Mouse (Mus musculus) frontal cortex, postnatal 14 days (tissue): ENCODE results near the gene Stk19.
"Not testable (repeated sequence)": the region's sequence is repeated elsewhere in the genome, so short reads cannot be mapped to it uniquely, and the experiment has no call there.

Experiments
- DNase-seq, 2 experiments: peaks; one replicate each; pipeline ENCODE4 v3.0.0; 2022; ENCODE audit warnings: low spot score in 2 of 2

Stk19 gene

DNA sequence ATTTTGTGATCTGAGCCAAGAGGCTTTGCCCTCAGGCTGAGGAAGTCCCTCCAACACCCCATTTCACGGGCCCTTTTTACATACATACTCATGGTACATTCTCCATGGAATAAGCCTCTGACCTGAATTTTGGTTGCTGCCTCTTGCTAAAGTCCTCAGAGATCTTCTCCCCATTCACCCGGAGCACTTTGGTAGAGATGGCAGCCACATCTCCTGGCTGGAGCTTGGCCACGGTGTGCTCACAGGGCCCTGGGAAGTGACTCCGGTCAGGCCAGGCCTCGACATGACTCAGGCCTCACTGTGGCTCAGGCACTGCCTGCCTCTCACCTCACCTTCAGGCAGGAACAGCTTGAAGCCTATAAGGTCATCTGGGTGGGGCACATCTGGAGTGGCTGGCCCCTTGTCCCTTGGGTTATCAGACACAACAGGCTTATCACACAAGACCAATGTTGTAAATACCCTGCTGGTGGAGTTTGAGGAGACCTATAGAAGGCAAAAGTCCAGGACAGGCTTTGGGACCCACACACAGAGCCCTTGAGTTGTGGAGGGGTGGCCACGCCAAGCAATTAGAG is 4.1 kb upstream of the Stk19 start:
- no peak for DNase-seq

GRCm38 (mm10) chr17:34838785-34839184 is 2.0 kb upstream of the Stk19 start:
- DNase-seq, result no peak

DNA sequence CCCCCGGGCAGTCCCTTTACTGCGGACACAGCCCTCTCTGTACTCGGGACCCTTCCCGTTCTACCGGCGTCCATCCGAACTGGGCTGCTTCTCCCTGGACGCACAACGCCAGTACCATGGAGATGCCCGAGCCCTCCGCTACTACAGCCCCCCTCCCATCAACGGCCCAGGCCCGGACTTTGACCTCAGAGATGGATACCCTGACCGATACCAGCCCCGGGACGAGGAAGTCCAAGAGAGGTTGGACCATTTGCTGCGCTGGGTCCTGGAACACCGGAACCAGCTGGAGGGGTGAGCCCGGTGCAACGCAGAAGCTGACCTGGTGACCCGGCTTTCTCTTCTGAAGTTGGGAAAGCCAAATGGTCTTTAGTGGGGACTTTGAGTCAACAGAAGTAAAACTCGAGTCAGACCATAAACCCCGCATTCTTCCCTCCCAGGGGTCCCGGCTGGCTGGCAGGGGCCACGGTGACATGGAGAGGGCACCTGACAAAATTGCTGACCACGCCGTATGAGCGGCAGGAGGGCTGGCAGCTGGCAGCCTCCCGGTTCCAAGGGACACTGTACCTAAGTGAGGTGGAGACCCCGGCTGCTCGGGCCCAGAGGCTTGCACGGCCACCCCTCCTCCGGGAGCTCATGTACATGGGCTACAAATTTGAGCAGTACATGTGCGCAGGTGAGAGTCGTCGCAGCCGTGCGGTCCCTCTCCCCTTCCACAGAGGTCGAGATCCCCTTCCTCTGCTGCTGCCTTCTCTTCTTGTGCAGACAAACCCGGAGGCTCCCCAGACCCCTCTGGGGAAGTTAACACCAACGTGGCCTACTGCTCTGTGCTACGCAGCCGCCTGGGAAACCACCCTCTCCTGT is 949 bp upstream of the Stk19 start:
- no peak for DNase-seq

GRCm38 (mm10) chr17:34836155-34836855 is 440 bp downstream of the Stk19 start:
- DNase-seq, result no peak

DNA sequence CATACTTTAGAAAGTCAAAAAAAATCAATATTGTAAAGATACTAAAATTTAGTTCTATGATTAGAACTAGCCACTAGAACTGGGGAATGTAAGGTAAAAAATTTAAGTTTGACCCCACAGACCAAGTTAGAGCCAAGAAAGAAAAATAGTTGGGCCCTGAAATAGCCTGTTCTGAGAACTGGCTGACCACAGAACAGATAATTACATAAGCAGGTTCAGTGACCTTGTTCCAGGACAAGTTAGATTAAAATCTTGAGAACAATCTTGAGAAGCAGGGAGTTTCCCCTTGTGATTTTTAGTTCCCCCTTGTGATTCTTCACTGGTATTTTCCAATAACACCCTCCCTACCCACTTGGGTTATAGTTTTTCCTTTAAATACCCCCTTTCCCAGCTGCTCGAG is 6.0 kb downstream of the Stk19 start:
- not testable (repeated sequence) for DNase-seq

GRCm38 (mm10) chr17:34814818-34815370 is 21.9 kb downstream of the Stk19 start:
- no peak for DNase-seq

DNA sequence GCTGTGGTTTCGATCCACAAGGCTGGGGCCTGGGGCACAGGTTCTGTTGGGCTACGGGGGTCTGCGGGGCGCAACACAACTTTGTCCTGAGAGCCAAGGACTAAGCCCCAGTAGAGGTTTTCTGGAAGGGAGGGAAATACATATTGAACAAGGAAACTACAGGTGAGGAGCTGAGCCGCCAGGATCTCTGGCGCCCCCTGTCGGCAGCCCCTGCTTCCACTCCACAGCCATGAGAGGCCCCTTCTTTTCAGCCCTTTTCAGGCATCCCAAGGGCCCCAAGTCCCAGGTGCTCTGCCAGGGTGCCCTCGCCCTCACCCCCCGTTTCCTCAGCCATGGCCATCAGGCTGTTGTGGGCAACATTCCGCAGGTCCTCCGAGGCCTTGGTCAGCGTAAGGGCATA is 23.0 kb downstream of the Stk19 start:
- DNase-seq, result not testable (repeated sequence)

DNA sequence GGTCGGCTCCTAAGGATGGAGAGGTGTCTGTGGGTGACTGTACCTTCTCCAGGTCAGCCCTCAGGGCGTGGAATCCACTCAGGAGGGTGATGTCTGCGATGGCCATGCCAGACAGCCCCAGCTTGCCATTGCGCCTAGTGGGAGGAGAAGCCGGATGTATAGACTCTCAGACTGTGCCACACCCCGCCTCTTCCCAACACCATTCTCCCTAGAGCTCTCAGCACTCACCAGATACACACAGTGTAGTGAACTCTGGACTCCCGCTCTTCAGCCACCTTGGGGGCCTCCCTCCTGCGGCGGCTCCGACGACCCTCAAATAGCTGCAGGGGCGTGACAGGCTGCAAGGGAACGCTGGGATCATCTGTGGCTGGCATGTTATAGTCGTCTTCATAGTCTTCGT is 25.5 kb downstream of the Stk19 start:
- no peak for DNase-seq

DNA sequence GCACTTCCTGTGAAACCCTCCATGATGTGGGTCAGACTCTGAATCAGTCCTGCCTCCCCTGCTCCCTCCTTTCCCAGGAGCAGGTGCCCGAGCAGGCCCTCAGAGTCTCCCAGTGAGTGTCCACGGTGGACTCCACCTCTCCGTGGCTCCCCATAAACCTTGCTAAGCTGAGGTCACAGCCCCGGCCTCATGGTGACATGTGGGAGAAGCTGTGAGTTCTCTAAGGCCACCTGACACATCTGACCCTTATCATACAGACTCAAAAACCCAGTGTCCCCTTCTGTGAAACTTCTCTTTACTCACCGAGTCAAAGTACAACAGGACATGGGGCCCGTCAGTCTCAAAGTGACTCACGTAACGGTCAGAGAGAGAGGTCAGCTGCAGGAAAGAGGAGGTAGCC is 25.9 kb downstream of the Stk19 start:
- not testable (repeated sequence) for DNase-seq

DNA sequence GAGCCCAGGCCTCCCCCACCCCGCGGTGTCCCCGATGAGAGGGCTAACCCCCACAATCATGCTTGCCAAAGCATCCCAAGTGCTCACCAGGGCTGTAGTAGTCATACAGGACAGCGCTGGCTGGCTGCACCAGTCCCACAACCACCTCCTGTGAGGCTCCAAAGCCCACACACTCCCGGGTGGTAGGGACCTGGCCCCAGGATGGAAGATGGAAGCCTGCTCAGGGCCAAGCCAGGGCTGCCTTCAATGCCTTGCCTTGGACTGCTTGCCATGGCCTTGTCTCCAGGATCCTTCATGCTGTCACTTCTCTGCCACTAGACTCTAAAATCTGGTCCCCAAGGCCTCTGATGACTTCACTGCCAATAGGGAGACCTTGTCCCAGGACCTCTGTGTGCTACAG is 26.3 kb downstream of the Stk19 start:
- not testable (repeated sequence) for DNase-seq

DNA sequence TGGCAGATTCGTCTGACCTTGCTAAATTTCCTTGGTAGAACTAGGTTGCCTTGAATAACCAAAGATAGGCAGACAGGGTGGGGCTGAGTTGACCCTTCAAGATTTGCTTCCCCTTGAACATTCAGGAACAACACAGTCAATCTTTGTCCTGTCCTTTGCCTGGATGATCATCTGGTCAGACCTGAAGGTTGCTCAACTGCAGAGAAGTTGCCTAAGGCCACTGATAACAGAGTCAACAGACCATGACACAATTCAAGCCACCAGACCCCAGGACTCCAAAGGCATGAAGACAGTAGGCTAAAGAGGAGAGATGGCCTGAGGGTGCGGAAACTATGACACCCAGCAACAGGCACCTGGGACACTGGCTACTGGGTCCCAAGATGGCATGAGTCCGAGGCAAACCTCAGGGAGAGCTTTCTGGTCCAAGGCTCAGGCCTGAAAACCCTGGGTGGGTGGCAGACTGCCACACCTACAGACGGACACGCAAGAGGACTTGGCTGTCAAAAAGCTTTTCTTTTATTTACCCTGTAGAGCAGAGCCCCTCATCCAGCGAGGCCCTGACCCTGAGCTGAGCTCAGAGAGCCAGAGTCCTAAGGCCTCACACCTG is 28.0 kb downstream of the Stk19 start:
- no peak for DNase-seq

DNA sequence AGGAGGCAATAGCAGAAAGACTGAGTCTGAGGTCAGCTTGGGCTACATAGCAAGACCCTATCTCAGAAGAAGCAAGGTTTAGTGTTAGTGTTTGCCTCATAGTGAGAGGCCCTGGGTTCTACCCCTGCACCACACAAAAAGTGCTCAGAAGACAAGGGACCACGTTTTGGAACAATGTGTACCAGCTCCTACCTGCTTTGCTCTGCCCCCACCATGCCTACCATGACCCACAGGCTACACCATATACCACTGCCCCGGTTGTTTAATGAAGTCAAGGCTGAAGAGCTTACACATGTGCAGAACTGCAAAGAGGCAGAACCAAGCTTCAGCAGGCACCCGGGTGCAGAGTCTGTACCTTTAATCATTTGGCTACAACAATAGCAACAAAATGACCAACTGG is 29.6 kb downstream of the Stk19 start:
- DNase-seq, result no peak

DNA sequence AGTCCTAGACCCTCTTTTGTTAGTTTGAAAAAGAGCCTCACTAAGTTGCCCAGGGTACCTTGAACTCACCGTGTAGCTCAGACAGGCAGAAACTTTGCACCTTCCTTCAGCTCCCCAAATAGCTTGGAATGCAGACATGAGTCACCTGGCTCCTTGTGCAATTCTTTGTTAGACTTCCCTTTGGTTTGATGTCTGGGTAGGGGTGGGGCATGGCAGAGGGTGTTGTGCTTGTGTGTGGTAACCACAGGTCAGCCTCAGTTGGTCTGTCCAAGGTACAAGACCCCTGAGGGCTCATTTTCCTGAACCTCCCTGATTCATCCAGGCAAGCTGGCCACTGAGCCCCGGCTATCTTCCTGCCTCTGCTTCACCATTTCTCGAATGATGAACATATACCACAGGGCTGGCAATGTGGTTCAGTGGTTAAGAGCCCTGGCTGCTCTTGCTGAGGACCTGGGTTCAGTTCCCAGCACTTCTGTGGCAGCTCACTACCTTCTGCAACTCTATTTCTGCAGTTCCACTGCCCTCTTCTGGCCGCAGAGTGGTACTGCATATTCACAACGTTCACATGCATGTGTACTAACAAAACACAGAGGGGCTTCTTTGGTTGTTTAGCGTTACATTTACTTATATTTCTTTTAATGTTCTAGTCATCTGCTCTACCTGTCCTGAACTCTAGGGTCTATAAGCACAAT is 31.7 kb downstream of the Stk19 start:
- DNase-seq, result no peak

GRCm38 (mm10) chr17:34804301-34804700 is 32.4 kb downstream of the Stk19 start, which contains the start of gene Cyp21a1:
Gene Cyp21a1, minus strand, starts transcription at chr17:34804561.
- not testable (repeated sequence) for DNase-seq

- not testable (repeated sequence) for DNase-seq
These were observed 33.4 kb downstream of the Stk19 start for GRCm38 (mm10) chr17:34803367-34803766.

GRCm38 (mm10) chr17:34802756-34803155 is 34.0 kb downstream of the Stk19 start:
- DNase-seq, result not testable (repeated sequence)

DNA sequence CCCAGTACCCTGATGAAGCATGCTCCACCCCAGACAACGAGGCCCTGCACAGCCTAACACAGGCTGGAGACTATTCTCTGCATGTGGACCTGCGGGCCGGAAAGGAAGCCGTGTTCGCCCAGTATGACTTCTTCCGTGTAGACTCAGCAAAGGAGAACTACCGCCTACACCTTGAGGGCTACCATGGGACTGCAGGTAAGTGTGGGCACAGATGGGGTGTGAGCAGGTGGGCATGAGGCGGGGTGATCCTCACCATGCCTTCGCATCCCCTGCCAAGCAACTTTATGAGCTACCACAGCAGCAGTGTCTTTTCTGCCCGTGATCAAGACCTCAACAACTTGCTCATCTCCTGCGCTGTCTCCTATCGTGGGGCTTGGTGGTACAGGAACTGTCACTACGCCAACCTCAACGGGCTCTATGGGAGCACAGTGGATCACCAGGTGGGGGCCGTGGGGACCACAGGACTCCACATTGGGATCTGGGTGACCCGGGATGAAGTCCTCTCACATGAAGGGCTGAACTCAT is 35.9 kb downstream of the Stk19 start:
- not testable (repeated sequence) for DNase-seq

DNA sequence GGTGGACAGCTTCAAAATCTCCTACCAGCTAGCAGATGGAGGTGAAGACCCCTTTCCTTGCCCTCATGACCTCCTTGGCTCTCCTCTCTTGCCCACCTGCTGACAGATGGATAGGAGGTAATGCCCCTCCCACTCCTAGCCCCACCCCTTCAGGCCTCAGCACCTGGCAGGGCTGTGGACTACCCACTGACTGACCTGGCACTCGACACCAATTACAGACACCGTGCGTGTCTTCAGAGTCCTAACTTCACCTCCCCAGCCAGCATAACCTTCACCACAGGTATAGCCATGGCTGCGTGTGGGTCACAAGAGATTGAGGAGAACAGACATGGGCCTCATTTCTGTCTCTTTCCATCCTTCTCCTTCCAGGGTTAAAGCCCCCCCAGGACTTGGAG is 37.2 kb downstream of the Stk19 start:
- no peak for DNase-seq

- DNase-seq, result no peak
These were observed 37.7 kb downstream of the Stk19 start for GRCm38 (mm10) chr17:34798866-34799530.

- DNase-seq, result not testable (repeated sequence)
These were observed 38.7 kb downstream of the Stk19 start for GRCm38 (mm10) chr17:34798071-34798470.
